Mouse (Mus musculus): ENCODE measurements around the gene Gm10160.

The Gm10160 gene

DNA sequence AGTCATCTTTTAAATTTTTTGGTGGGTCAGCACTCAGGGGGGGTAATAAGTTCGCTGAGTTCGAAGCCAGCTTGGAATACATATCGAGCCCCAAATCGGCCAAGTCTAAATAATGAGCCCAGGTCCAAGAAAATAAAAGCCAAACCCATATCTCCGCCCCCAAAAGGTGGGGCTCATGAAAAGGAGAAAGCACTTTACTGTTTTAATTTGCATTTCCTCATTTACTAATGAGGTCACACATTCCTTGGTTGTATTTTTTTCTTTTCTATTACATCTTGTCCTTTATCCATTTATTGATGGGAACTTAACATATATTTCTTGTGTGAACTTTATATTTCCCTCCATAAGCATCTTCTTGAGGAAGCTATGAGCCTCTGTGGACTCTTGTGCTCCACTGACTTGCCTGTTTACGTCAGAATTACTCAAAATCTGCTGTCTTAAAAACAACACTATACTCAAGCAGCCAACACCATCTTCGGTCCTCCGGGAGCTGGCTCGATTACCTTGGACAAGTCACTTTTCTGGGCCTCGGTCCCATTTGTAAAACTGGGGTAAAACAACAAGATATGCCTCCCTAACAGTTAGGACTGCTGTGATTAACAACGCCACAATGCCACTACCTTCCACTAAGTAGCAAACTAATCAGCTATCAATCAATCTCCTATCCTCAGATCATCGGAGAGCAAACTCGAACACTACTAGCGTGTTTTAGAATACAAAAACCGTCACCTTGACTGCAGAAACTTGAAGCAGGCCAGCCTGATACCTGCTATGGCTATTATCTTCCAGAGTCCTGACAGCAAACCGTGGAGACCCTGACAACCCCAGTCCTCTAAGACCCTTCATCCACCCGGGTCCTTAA lies 27.6 kb downstream of the Gm10160 start:
- no peak for DNase-seq (ENCODE audit: low spot score)

DNA sequence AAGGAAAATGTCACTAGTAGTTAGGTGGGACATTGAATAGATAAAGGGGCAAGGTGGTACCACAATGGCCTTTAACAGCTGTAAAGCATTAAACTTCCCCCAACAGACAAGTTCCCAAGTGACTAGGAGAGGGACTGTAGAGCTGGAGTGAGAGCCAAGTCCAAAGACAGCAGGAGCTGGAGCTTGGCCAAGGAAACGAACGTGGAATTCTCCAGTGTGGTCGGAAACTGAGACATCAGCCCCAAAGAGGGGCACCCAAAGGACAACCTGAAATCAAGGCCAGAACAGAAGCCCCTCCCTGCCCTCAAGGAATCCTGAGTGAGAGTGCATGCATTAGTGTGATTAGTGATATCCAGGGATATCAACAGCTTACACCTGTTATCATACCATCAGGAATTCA lies 30.2 kb downstream of the Gm10160 start:
- no peak for DNase-seq (ENCODE audit: low spot score)

DNA sequence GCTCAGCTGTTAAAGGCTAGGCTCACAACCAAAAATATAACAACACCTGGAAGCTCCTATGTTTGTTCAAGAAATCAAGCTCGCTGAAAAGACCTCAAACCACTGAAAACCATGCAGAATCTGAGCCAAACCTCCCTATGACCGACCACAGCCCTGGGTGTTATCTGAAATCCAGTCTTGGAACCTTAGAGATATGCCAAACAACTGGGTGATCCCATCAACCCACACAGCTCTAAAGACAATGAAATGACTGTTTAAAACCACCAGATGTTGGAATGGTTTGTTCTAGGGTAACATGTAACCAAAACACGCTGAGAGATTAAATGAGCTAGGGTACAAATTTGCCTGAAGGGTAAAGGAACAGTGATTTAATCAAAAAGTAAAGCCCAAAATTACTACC lies 30.7 kb downstream of the Gm10160 start:
- DNase-seq (ENCODE audit: low spot score): no peak

DNA sequence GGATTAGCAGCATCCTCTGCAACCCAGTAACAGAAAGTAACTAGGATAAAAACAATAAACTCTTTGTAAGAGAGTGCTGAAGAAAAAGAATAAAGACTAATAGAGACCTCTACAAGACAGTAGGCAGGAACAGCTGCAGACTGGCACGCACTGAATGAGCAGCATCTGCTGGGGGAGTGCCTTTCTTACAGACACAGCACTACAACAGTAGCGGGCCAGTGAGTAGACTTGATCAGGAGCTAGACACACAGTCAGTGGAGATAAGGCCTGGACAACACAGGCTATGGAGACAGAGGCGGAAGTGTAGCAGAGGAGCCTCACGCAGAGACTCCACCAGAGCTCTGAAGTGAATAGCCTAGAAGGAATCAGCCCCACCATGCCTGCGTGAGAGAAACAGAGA lies 49.5 kb downstream of the Gm10160 start:
- DNase-seq (ENCODE audit: low spot score): no peak

All from yolk sac, embryonic 10.5 days (tissue).